Mouse (Mus musculus) right cerebral cortex, adult 18-20 months (tissue): Measurements from ENCODE around the gene Acaa1a.
A peak's percentile ranks its signal among the peaks of the same experiment; 100 is the strongest.

Source experiments
- DNase-seq: peaks from one replicate; pipeline ENCODE4 v3.0.0; 2022; ENCODE audit warnings: mixed read lengths

The Acaa1a gene

GRCm38 (mm10) chr9:119339558-119340211 lies at the start of gene Acaa1a:
TSS of gene Acaa1a (plus strand) at chr9:119339676.
- DNase-seq = peak; percentile 39

- no peak for DNase-seq
Observed at GRCm38 (mm10) chr9:119290791-119291190, 48.7 kb upstream of the Acaa1a start.

- no peak for DNase-seq
Observed at GRCm38 (mm10) chr9:119297696-119298095, 41.8 kb upstream of the Acaa1a start.

- no peak for DNase-seq
Observed at GRCm38 (mm10) chr9:119298563-119298962, 40.9 kb upstream of the Acaa1a start.

- DNase-seq = no peak
Observed at GRCm38 (mm10) chr9:119305863-119306262, 33.6 kb upstream of the Acaa1a start.

GRCm38 (mm10) chr9:119309067-119309466 lies 30.4 kb upstream of the Acaa1a start:
- no peak for DNase-seq

GRCm38 (mm10) chr9:119313096-119313495 lies 26.4 kb upstream of the Acaa1a start:
- no peak for DNase-seq

GRCm38 (mm10) chr9:119318891-119319290 lies 20.6 kb upstream of the Acaa1a start:
- DNase-seq = no peak

GRCm38 (mm10) chr9:119320446-119320845 lies 19.0 kb upstream of the Acaa1a start:
- DNase-seq = no peak

- DNase-seq = no peak
Observed at GRCm38 (mm10) chr9:119320946-119321345, 18.5 kb upstream of the Acaa1a start.

GRCm38 (mm10) chr9:119321392-119322229 lies 17.9 kb upstream of the Acaa1a start:
- DNase-seq = peak; percentile 7

- peak; percentile 100 for DNase-seq
Observed at GRCm38 (mm10) chr9:119322289-119323259, 16.9 kb upstream of the Acaa1a start, which contains the start of gene Oxsr1. TSS of gene Oxsr1 (minus strand) at chr9:119322427.

- no peak for DNase-seq
Observed at GRCm38 (mm10) chr9:119323260-119323645, 16.2 kb upstream of the Acaa1a start.

- no peak for DNase-seq
Observed at GRCm38 (mm10) chr9:119324130-119324529, 15.3 kb upstream of the Acaa1a start.

- DNase-seq = no peak
Observed at GRCm38 (mm10) chr9:119328488-119328887, 11.0 kb upstream of the Acaa1a start.

GRCm38 (mm10) chr9:119330186-119330963 lies 9.1 kb upstream of the Acaa1a start:
- DNase-seq = no peak

GRCm38 (mm10) chr9:119334324-119334723 lies 5.2 kb upstream of the Acaa1a start:
- peak; percentile 66 for DNase-seq

- DNase-seq = peak; percentile 67
Observed at GRCm38 (mm10) chr9:119334834-119335233, 4.6 kb upstream of the Acaa1a start.

- DNase-seq = no peak
Observed at GRCm38 (mm10) chr9:119335571-119335970, 3.9 kb upstream of the Acaa1a start.

- no peak for DNase-seq
Observed at GRCm38 (mm10) chr9:119337842-119338241, 1.6 kb upstream of the Acaa1a start.

GRCm38 (mm10) chr9:119338350-119338749 lies 1.1 kb upstream of the Acaa1a start:
- DNase-seq = no peak

GRCm38 (mm10) chr9:119339106-119339505 lies 370 bp upstream of the Acaa1a start:
- DNase-seq = no peak
